Mouse (Mus musculus) Muller cell, postnatal 12 days (primary cell): Measurements from ENCODE around the gene Cwf19l1.
A peak's percentile ranks its signal among the peaks of the same experiment; 100 is the strongest.
"Not testable (repeated sequence)": the region's sequence is repeated elsewhere in the genome, so short reads cannot be mapped to it uniquely, and the experiment has no call there.

Source experiments
- DNase-seq: peaks from one replicate; pipeline ENCODE4 v3.0.0-alpha.2; 2015; ENCODE audit errors: inconsistent ontology term

Cwf19l1 gene

GRCm38 (mm10) chr19:44135072-44135959, at the start of gene Cwf19l1:
Gene Cwf19l1 (minus strand): TSS chr19:44135876.
- DNase-seq: peak; percentile 87

- DNase-seq: no peak
Observed at GRCm38 (mm10) chr19:44183968-44184367, 48.3 kb upstream of the Cwf19l1 start.

- no peak for DNase-seq
Observed at GRCm38 (mm10) chr19:44180502-44180901, 44.8 kb upstream of the Cwf19l1 start.

GRCm38 (mm10) chr19:44176741-44177140, 41.1 kb upstream of the Cwf19l1 start:
- DNase-seq: no peak

GRCm38 (mm10) chr19:44174835-44175234, 39.2 kb upstream of the Cwf19l1 start:
- no peak for DNase-seq

- peak; percentile 16 for DNase-seq
Observed at GRCm38 (mm10) chr19:44161515-44161914, 25.8 kb upstream of the Cwf19l1 start.

- no peak for DNase-seq
Observed at GRCm38 (mm10) chr19:44159386-44159785, 23.7 kb upstream of the Cwf19l1 start.

GRCm38 (mm10) chr19:44157005-44157404, 21.3 kb upstream of the Cwf19l1 start:
- no peak for DNase-seq

- DNase-seq: no peak
Observed at GRCm38 (mm10) chr19:44153781-44154180, 18.1 kb upstream of the Cwf19l1 start.

- DNase-seq: no peak
Observed at GRCm38 (mm10) chr19:44148991-44149390, 13.3 kb upstream of the Cwf19l1 start.

- no peak for DNase-seq
Observed at GRCm38 (mm10) chr19:44148345-44148744, 12.7 kb upstream of the Cwf19l1 start.

- DNase-seq: no peak
Observed at GRCm38 (mm10) chr19:44146951-44147350, 11.3 kb upstream of the Cwf19l1 start.

- DNase-seq: no peak
Observed at GRCm38 (mm10) chr19:44146568-44146879, 10.8 kb upstream of the Cwf19l1 start.

- DNase-seq: peak; percentile 86
Observed at GRCm38 (mm10) chr19:44145702-44146567, 10.3 kb upstream of the Cwf19l1 start, which contains the start of gene Bloc1s2. Gene Bloc1s2 (minus strand): TSS chr19:44146446.

GRCm38 (mm10) chr19:44144366-44144765, 8.7 kb upstream of the Cwf19l1 start:
- no peak for DNase-seq

- DNase-seq: peak; percentile 18
Observed at GRCm38 (mm10) chr19:44135960-44136485, 347 bp upstream of the Cwf19l1 start.

- no peak for DNase-seq
Observed at GRCm38 (mm10) chr19:44132917-44133316, 2.8 kb downstream of the Cwf19l1 start.

- DNase-seq: no peak
Observed at GRCm38 (mm10) chr19:44128560-44128959, 7.1 kb downstream of the Cwf19l1 start.

- DNase-seq: no peak
Observed at GRCm38 (mm10) chr19:44127729-44128497, 7.8 kb downstream of the Cwf19l1 start.

GRCm38 (mm10) chr19:44121137-44121536, 14.5 kb downstream of the Cwf19l1 start:
- no peak for DNase-seq

GRCm38 (mm10) chr19:44120686-44121085, 15.0 kb downstream of the Cwf19l1 start:
- not testable (repeated sequence) for DNase-seq
